Mouse (Mus musculus) heart, adult 2 months (tissue): Measurements from ENCODE around the gene Eme1. TPM values are rescaled to one million over a fixed set of nuclear protein-coding genes. Genes with fewer than 3 reads are reported as not detected.
A peak's percentile ranks its signal among the peaks of the same experiment; 100 is the strongest.
"Not testable (repeated sequence)": the region's sequence is repeated elsewhere in the genome, so short reads cannot be mapped to it uniquely, and the experiment has no call there.

ENCODE experiments used
- DNase-seq, 2 experiments: peaks; one replicate each; pipeline ENCODE4 v3.0.0; 2021
- H3K27ac ChIP-seq: fragments of 200-600 bp; 2 replicates; pipeline ENCODE4 v1.8.1; 2022
- H3K27me3 ChIP-seq: fragments of 200-500 bp; 2 replicates; pipeline ENCODE4 v1.6.1; 2012; ENCODE audit warnings: mild to moderate bottlenecking, low read length, inconsistent platforms, mixed read lengths; ENCODE audit not compliant: control insufficient read depth, insufficient read depth
- H3K36me3 ChIP-seq: fragments of 200-500 bp; 2 replicates; pipeline ENCODE4 v1.6.1; 2012; ENCODE audit warnings: low read length, inconsistent platforms; ENCODE audit not compliant: control insufficient read depth, insufficient read depth
- H3K4me1 ChIP-seq: fragments of 200-500 bp; 2 replicates; pipeline ENCODE4 v1.6.1; 2011; ENCODE audit warnings: low read length; ENCODE audit not compliant: control insufficient read depth, insufficient read depth
- H3K4me3 ChIP-seq: fragments of 200-600 bp; 2 replicates; pipeline ENCODE4 v1.8.1; 2022
- H3K79me2 ChIP-seq: fragments of 200-500 bp; replicated peaks from 2 replicates; pipeline ENCODE4 v1.6.1; 2012; ENCODE audit warnings: mild to moderate bottlenecking, inconsistent platforms, low read length, moderate library complexity, mixed read lengths; ENCODE audit not compliant: control insufficient read depth, insufficient read depth
- H3K9ac ChIP-seq: fragments of 200-500 bp; 2 replicates; pipeline ENCODE4 v1.6.1; 2012; ENCODE audit warnings: low read depth, mild to moderate bottlenecking, control low read depth, inconsistent platforms, low read length, mixed read lengths
- CTCF ChIP-seq: fragments of 200-600 bp; IDR thresholded peaks from 2 replicates; pipeline ENCODE4 v1.8.1; 2022; ENCODE audit warnings: antibody characterized with exemption, mild to moderate bottlenecking, moderate library complexity
- EP300 ChIP-seq: fragments of 200-500 bp; IDR thresholded peaks from 2 replicates; pipeline ENCODE4 v1.6.1; 2011; ENCODE audit warnings: low read depth, low read length, control low read depth; ENCODE audit not compliant: insufficient read depth
- POLR2A ChIP-seq: fragments of 200-500 bp; IDR thresholded peaks from 2 replicates; pipeline ENCODE4 v1.6.1; 2011; ENCODE audit warnings: mild to moderate bottlenecking, low read depth, low read length, control low read depth; ENCODE audit not compliant: insufficient read depth
- WGBS: fragments of 180-500 bp; shearing (Covaris S2); methylation state at CpG from one replicate; pipeline ENCODE4 v1.1.7; 2018; 5-methylcytosine and 5-hydroxymethylcytosine counted together
- intact Hi-C: fragments of 180-260 bp; cut with DNase I; formaldehyde crosslinking; loops from one replicate; pipeline ENCODE4 v1.15.1; 2025
- polyA plus RNA-seq: library from polyadenylated mRNA; depleted of rRNA; stranded (reverse); fragments of >200 nt; gene quantifications from 2 replicates; pipeline ENCODE4 v1.2.3, GENCODE M21; 2012
- total RNA-seq, 2 experiments: library from RNA; stranded (reverse); gene quantifications; 2 replicates each; pipeline ENCODE4 v1.2.3; 2021

Gene Eme1
- total and polyA plus RNA-seq, 3 experiments = 0.14 TPM; not detected in 2

GRCm38 (mm10) chr11:94665281-94665680 lies 11.5 kb upstream of the Eme1 start:
- TF ChIP-seq EP300 (no peak), POLR2A (no peak), CTCF (no peak)
- Histone ChIP-seq H3K79me2 (no peaks in the 10 kb centered on the region), H3K27ac (no peak overlapping the region), H3K4me1 (no peaks in the 10 kb centered on the region), H3K4me3 (no peak overlapping the region), H3K9ac (no peak overlapping the region), H3K27me3 (no peaks in the 10 kb centered on the region), H3K36me3 (no peaks in the 10 kb centered on the region)
- intact Hi-C loops = no loop called here
- no peak for DNase-seq
- 84% methylated on average over 6 of the region's 6 CpGs for WGBS

DNA sequence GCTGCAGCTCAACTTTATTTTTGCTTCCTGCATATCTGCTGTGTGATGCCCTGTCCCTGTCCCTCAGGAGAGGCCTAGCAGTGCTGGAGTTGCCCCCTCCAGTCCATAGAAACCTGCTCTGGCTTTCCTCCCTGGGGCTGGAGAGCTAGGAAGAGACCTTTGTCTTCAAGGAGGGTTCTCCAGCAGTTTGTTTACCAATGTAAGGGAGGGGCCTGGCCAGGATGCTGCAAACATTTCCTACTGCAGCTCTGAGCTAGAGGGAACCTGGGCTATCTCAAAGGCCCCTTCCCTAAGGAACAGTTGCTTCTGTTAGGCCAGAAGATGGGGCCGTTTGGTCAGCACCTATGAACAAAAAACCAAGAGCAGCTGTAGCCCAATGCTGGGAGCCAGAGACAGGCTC lies 7.6 kb upstream of the Eme1 start:
- Histone ChIP-seq H3K27me3 (no peaks in the 10 kb centered on the region), H3K27ac (peak overlapping the region; percentile 36; the same call in 1 of the 2 replicates), H3K9ac (no peak overlapping the region), H3K4me3 (no peak overlapping the region), H3K4me1 (no peaks in the 10 kb centered on the region), H3K79me2 (no peaks in the 10 kb centered on the region), H3K36me3 (no peaks in the 10 kb centered on the region)
- intact Hi-C loops = no loop called here
- DNase-seq = no peak
- no peak for TF ChIP-seq CTCF
- TF ChIP-seq EP300 = no peak
- TF ChIP-seq POLR2A = no peak
- WGBS = 53% methylated on average over 1 of the region's 1 CpGs

DNA sequence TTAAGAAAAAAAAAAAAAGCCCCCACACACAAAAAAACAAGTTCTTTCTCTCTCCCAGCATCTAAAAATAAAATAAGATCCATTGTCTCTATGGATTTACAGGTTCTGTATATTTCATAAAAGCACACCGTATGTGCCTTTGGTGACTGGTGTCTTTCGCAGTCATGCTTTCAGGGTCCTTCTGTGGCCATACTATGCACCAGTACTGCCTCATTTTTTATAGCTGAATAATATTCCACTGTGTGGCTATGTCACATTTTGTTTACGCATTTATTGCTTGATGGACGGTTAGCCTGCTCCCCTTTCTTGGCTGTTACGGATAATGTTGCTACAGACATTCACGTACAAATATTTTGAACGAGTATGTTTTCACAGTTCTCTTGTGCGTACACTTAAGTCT lies 791 bp downstream of the Eme1 start:
- DNase-seq = no peak
- Histone ChIP-seq H3K27me3 (no peaks in the 10 kb centered on the region), H3K4me1 (no peaks in the 10 kb centered on the region; the same call in none of the 2 replicates), H3K9ac (no peak overlapping the region), H3K4me3 (no peak overlapping the region), H3K27ac (no peak overlapping the region), H3K79me2 (no peaks in the 10 kb centered on the region; the same call in 1 of the 2 replicates), H3K36me3 (peaks cover 3% of the 10 kb centered on the region; the same call in 1 of the 2 replicates)
- intact Hi-C loops = no loop called here
- WGBS = 44% methylated on average over 8 of the region's 8 CpGs
- TF ChIP-seq POLR2A = no peak
- no peak for TF ChIP-seq CTCF
- no peak for TF ChIP-seq EP300

GRCm38 (mm10) chr11:94651241-94651640 lies 2.5 kb downstream of the Eme1 start:
- H3K79me2 ChIP-seq, intact Hi-C loops, H3K27me3 ChIP-seq, DNase-seq, H3K27ac ChIP-seq, H3K4me3 ChIP-seq, H3K9ac ChIP-seq, H3K36me3 ChIP-seq, H3K4me1 ChIP-seq: not testable (repeated sequence)
- WGBS = 91% methylated on average over 7 of the region's 7 CpGs

DNA sequence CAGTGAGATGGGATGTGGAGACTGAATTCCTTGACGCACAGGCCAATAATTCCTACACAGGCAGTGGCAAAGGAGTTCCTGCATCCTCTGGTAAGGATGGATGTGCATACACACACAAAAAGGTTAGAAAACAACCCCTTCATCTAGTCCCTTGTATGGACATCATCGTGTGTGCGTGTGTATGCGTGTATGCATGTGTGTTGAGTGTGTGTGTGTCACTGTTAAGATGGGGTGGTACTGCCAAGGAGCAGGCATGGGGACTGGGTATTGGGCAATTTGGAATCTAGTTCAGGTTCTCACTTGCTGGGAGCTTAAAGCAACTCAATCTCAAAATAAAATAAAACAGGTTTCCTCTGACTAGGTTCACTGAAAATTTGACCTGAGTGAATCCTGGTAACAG lies 7.3 kb downstream of the Eme1 start:
- no peak for DNase-seq
- Histone ChIP-seq H3K36me3 (no peaks in the 10 kb centered on the region), H3K79me2 (no peaks in the 10 kb centered on the region), H3K27ac (no peak overlapping the region), H3K4me3 (no peak overlapping the region), H3K9ac (no peak overlapping the region), H3K27me3 (no peaks in the 10 kb centered on the region), H3K4me1 (no peaks in the 10 kb centered on the region)
- no peak for TF ChIP-seq EP300
- TF ChIP-seq POLR2A = no peak
- TF ChIP-seq CTCF = no peak
- intact Hi-C loops = no loop called here
- 97% methylated on average over 4 of the region's 4 CpGs for WGBS

GRCm38 (mm10) chr11:94644461-94645219 lies 9.1 kb downstream of the Eme1 start:
- H3K27me3 ChIP-seq = no peaks in the 10 kb centered on the region
- no peaks in the 10 kb centered on the region for H3K79me2 ChIP-seq
- no peak overlapping the region for H3K9ac ChIP-seq
- TF ChIP-seq EP300 (no peak), POLR2A (no peak)
- intact Hi-C loops = no loop called here
- WGBS = 87% methylated on average over 8 of the region's 8 CpGs
- H3K4me3 ChIP-seq = no peak overlapping the region
- H3K27ac ChIP-seq = no peak overlapping the region
- DNase-seq = no peak
- H3K36me3 ChIP-seq = no peaks in the 10 kb centered on the region
- H3K4me1 ChIP-seq = no peaks in the 10 kb centered on the region

- Histone ChIP-seq H3K9ac (no peak overlapping the region), H3K27me3 (no peaks in the 10 kb centered on the region), H3K27ac (no peak overlapping the region), H3K36me3 (no peaks in the 10 kb centered on the region), H3K4me3 (no peak overlapping the region), H3K79me2 (peaks cover 4% of the 10 kb centered on the region), H3K4me1 (peaks cover 4% of the 10 kb centered on the region)
- DNase-seq = no peak
- 90% methylated on average over 5 of the region's 5 CpGs for WGBS
- no peak for TF ChIP-seq EP300
- no peak for TF ChIP-seq POLR2A
- TF ChIP-seq CTCF = no peak
- intact Hi-C loops = loop anchor here (5.0 kb wide), 1 partner anchor 83 kb away; no protein-coding TSS in a partner anchor
Measured at GRCm38 (mm10) chr11:94634431-94634830, 19.3 kb downstream of the Eme1 start.
